Mouse (Mus musculus) heart, embryonic 10.5 days (tissue): ENCODE measurements around the gene Gm20518. TPM values are rescaled to one million over a fixed set of nuclear protein-coding genes. Genes with fewer than 3 reads are reported as not detected.

ENCODE experiments used
- DNase-seq: peaks from one replicate; pipeline ENCODE4 v3.0.0-alpha.2; 2017; ENCODE audit warnings: low spot score
- H3K27ac ChIP-seq: fragments of 300-500 bp; sonication (generic); 2 replicates; pipeline ENCODE4 v1.5.1; 2016; ENCODE audit warnings: mild to moderate bottlenecking
- H3K27me3 ChIP-seq: fragments of 300-500 bp; sonication (generic); 2 replicates; pipeline ENCODE4 v1.6.1; 2016; ENCODE audit warnings: mild to moderate bottlenecking; ENCODE audit not compliant: poor library complexity, insufficient read depth, severe bottlenecking
- H3K36me3 ChIP-seq: fragments of 300-500 bp; sonication (generic); 2 replicates; pipeline ENCODE4 v1.6.1; 2016; ENCODE audit warnings: mild to moderate bottlenecking, moderate library complexity
- H3K4me1 ChIP-seq: fragments of 300-500 bp; sonication (generic); 2 replicates; pipeline ENCODE4 v1.6.1; 2016; ENCODE audit warnings: mild to moderate bottlenecking
- H3K4me3 ChIP-seq: fragments of 300-500 bp; sonication (generic); 2 replicates; pipeline ENCODE4 v1.5.1; 2016; ENCODE audit warnings: mild to moderate bottlenecking, moderate library complexity
- H3K9me3 ChIP-seq: fragments of 300-500 bp; sonication (generic); 2 replicates; pipeline ENCODE4 v1.6.1; 2016; ENCODE audit warnings: mild to moderate bottlenecking, moderate library complexity
- WGBS: fragments of 180-500 bp; shearing (Covaris S2); methylation state at CpG from one replicate; pipeline ENCODE4 v1.1.7; 2016; 5-methylcytosine and 5-hydroxymethylcytosine counted together
- polyA plus RNA-seq: library from polyadenylated mRNA; unstranded; fragments of >200 nt; fragmentation: Nextera tagmentation; extraction: Ambion mirVana; gene quantifications from 2 replicates; pipeline ENCODE4 v1.2.1, GENCODE M21; 2016

The Gm20518 gene
- polyA plus RNA-seq, 1 experiment from 2014 or later, result 0.25 TPM

DNA sequence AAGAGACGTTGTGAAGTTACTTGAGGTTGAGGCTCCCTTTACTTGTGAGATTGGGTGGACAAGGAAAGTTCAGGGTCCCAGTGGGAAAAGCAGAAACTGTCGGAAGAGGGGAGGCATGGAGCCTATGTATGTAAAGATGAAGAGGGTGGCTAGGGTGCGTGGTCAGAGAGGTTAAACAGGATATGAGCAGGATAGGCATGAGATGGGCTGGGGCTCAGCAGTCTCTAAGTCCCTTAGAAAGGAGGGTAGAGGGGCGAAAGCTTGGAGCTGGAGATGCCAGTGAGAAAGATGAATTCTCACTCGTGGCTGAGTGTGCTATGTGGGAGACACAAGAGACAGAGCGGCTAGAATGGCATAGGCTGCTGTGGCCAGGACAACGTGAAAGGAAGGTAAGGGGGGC is 58.6 kb downstream of the Gm20518 start, which contains the start of gene B830017H08Rik:
Gene B830017H08Rik (plus strand): TSS at position 301 of the 400 bp plus-strand sequence.
- Histone ChIP-seq H3K27me3 (peaks cover 100% of the 10 kb centered on the region), H3K36me3 (no peaks in the 10 kb centered on the region), H3K4me3 (peak within 1 kb of the TSS; percentile 78), H3K9me3 (no peaks in the 10 kb centered on the region), H3K27ac (peak within 1 kb of the TSS; percentile 78), H3K4me1 (peaks cover 19% of the 10 kb centered on the region)
- 29% methylated on average over 7 of the region's 7 CpGs for WGBS
- DNase-seq, result no peak

DNA sequence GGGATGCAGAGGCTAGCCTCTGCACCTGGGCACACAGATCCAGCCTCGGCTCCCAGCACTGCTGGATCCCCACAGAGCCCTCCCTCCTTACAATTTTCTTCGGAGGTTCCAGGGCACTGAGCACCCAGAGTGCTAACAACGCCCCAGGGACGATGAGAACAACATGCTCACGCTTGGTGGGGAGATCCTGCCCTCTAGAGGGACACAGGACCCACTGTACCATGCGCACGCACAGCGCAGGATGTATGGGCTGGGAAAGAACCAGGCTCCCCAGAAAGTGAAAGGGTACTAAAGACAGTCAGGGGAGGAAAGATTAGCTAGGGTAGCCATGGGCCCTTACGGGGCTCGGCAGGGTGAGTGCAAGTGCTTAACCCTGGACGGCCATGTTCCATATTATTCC is 59.7 kb downstream of the Gm20518 start:
- Histone ChIP-seq H3K9me3 (no peaks in the 10 kb centered on the region), H3K4me1 (peaks cover 19% of the 10 kb centered on the region), H3K27ac (no peak overlapping the region), H3K36me3 (no peaks in the 10 kb centered on the region), H3K27me3 (peaks cover 100% of the 10 kb centered on the region), H3K4me3 (no peak overlapping the region)
- WGBS, result 18% methylated on average over 11 of the region's 11 CpGs
- DNase-seq, result no peak

DNA sequence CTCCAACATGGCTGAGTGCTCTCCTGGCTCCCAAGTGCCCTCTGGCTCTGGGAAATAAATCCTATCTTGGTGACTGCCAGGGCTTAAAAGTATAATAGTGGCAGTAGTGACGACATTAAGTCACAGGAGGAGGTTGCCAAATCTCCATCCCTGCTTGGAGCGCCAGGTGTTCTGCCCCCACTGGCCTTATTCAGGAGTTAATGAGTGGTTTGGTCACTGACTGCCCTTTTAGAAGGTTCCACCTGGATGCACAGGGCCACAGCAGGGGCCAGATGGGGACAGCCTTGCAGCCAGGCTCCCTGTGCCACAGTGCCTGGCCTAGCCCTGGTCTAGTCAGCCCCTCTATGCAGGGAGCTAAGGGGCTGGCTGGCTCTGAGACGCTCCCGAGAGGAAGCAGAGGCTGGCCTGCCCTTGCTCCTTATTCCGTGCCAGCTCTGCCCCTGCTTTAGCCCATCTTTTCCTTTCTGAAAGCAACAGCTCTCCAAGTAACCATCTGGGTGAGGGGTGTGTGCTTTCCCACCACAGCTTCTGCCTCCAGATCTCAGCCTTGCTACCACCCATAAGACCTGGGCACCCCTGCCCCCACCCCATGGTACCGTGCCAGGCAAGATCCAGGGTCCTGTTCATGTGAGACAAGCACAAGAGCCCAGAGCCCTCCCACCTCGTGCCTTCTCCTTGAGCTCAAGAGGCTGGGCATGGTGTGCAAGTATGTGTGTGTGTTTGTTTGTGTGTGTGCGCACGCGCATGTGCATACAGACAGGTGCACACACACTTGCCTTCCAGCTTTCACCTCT is 60.9 kb downstream of the Gm20518 start:
- WGBS, result 67% methylated on average over 10 of the region's 10 CpGs
- no peaks in the 10 kb centered on the region for H3K36me3 ChIP-seq
- no peak overlapping the region for H3K4me3 ChIP-seq
- H3K9me3 ChIP-seq, result no peaks in the 10 kb centered on the region
- no peak for DNase-seq
- H3K27me3 ChIP-seq, result peaks cover 93% of the 10 kb centered on the region
- peaks cover 19% of the 10 kb centered on the region for H3K4me1 ChIP-seq
- no peak overlapping the region for H3K27ac ChIP-seq

DNA sequence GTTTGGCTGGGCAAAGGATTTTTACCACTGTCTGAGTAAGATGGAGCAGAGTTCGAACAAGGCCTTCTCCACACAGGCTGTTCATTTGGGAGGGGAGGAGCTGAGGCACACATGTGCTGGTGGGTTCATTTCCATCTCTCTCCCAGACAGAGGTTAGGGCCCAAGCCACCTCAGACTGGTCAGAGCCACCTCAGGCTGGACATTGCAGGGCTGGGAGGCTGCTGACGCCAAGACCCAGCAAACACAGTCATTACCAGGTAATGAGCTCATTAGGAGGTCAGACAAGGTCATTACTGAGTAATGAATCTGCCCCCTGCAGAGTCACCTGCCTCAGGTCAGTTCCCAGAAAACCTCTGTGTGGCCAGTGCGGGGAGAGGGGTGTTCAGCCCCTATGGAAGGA is 62.6 kb downstream of the Gm20518 start:
- no peaks in the 10 kb centered on the region for H3K9me3 ChIP-seq
- H3K36me3 ChIP-seq, result no peaks in the 10 kb centered on the region
- no peak overlapping the region for H3K4me3 ChIP-seq
- peaks cover 11% of the 10 kb centered on the region for H3K4me1 ChIP-seq
- H3K27me3 ChIP-seq, result peaks cover 76% of the 10 kb centered on the region
- H3K27ac ChIP-seq, result no peak overlapping the region
- DNase-seq, result no peak
- 61% methylated on average over 3 of the region's 3 CpGs for WGBS

DNA sequence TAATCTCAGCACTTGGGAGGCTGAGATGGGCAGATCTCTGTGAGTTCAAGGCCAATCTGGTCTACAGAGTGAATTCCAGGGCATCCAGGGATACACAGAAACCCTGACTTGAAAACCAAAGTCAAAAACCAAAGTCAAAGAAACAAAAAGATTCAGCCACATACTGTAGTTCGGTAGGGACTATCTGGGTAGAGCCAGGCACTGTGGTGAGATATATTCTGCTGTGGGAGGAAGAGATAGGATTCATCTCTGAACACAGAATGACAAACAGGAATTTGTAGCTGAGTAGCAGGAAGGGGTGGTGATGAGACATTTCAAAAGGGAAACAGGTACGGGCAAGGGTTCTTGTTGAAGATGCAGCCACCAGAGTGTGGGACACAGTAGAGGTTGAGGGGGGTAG is 63.2 kb downstream of the Gm20518 start:
- Histone ChIP-seq H3K4me1 (peaks cover 5% of the 10 kb centered on the region), H3K4me3 (no peak overlapping the region), H3K9me3 (no peaks in the 10 kb centered on the region), H3K27me3 (peaks cover 73% of the 10 kb centered on the region), H3K36me3 (no peaks in the 10 kb centered on the region), H3K27ac (no peak overlapping the region)
- DNase-seq, result no peak
- 62% methylated on average over 2 of the region's 2 CpGs for WGBS

DNA sequence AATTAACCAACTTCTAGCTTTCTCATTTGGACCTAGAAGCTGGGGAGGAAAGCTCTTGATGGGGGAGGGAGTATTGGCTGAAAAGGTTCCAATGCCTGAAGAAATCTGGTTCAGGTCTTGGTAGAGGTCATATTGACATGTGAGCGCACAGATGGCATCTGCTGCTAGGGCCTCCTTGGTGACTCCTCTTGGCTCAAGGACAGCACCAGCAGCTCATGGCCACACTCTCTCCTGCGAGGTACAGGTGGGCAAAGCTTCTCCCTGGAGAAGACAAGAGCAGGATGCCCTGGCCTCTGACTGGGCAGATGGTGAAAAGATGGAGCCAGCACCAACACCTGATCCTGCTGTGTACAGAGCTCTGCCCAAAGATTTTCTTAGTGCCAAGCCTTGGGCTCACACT is 65.0 kb downstream of the Gm20518 start:
- no peak overlapping the region for H3K4me3 ChIP-seq
- no peak for DNase-seq
- no peaks in the 10 kb centered on the region for H3K4me1 ChIP-seq
- WGBS, result 77% methylated on average over 2 of the region's 2 CpGs
- H3K36me3 ChIP-seq, result no peaks in the 10 kb centered on the region
- no peaks in the 10 kb centered on the region for H3K9me3 ChIP-seq
- peaks cover 56% of the 10 kb centered on the region for H3K27me3 ChIP-seq
- no peak overlapping the region for H3K27ac ChIP-seq

DNA sequence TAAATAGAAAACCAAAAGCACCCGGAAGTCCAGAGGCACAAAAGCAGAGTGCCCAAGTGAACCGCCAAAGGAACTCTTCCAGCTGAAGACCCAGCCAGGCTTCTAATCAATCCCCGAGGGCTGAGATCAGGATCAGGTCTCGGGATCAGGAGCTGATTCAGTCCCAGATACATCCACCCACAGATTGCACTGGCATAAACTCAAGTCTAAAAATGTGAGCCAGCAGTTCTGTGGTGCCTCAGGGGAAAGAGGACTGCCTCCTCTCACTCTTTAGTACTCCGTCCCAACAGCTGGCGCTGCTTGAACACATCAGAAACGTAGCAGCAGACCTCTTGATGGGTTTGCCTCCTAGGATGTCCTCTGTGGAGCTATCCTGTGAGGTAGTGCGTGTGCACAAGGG is 74.9 kb downstream of the Gm20518 start:
- H3K27me3 ChIP-seq, result peaks cover 62% of the 10 kb centered on the region
- no peak overlapping the region for H3K4me3 ChIP-seq
- no peaks in the 10 kb centered on the region for H3K9me3 ChIP-seq
- no peak overlapping the region for H3K27ac ChIP-seq
- no peaks in the 10 kb centered on the region for H3K36me3 ChIP-seq
- H3K4me1 ChIP-seq, result peaks cover 21% of the 10 kb centered on the region
- WGBS, result 77% methylated on average over 8 of the region's 8 CpGs
- DNase-seq, result no peak

DNA sequence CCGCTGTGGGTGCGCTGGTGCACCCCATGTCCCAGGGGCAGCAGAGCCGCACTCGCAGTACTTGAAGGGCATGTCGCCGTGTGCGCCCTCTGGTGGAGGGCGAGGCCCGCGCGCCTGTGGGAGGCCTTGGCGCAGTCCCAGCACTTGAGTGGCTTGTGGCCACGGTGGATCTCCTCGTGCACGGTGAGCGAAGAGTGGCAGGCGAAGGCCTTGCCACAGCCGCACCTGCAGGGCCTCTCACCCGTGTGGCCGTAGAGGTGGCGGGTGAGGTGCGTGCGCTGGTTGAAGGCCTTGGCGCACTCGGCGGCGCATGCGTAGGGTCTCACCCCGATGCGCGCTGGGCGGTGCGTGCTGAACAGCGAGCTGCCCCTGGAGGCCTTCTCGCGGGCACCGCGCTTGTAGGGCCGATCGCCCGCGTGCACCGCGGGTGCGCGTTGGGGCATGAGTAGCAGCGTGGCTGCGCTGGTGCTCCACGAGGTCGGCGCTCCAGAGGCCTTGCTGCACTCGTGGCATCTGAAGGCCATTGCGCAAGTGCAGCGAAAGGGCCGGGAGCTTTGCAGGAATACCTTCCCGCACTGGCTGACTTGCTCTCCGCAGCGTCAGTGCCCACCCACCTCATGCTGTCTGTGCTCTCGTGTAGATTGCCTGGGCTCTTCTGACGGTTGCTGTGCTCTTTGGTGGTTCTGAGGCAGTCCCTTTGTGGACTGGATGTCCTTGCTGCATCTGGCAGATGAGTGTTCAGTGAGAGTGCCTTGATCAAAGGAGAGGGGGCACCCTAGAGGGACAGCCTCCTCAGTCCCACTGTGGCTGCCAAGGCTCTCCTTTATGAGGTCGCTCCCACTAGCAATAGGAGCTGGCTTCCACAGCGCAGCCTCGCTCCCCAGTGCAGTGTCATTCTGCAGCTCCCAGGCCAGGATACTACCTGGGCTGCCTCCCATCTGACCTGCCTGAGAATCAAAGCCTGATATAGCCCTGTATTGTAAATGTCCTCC is 75.8 kb downstream of the Gm20518 start:
- Histone ChIP-seq H3K9me3 (no peaks in the 10 kb centered on the region), H3K36me3 (no peaks in the 10 kb centered on the region), H3K4me3 (peak overlapping the region; percentile 65), H3K27ac (peak overlapping the region; percentile 84), H3K27me3 (peaks cover 56% of the 10 kb centered on the region), H3K4me1 (peaks cover 23% of the 10 kb centered on the region)
- peak; percentile 83 for DNase-seq
- WGBS, result 2% methylated on average over 63 of the region's 63 CpGs

DNA sequence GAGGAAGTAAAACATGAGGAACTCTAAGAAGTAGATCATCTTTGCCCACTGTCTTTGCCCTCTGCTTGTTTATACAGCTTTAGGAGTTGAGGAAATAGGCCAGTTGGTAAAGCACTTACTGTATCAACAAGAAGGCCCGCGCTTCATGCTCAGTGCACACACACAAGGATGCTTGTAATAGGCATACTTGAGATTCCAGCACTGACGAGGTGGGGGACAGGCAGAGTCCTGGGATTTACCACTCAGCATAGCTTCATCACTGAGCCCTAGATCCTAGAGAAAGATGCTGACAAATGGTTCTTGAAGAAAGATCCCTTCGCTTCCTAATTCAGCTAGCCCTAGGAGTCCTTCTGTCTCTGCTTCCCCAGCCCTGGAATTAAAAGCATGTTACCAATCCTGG is 78.3 kb downstream of the Gm20518 start:
- H3K9me3 ChIP-seq, result no peaks in the 10 kb centered on the region
- peaks cover 33% of the 10 kb centered on the region for H3K4me1 ChIP-seq
- 24% methylated on average over 4 of the region's 4 CpGs for WGBS
- no peak for DNase-seq
- H3K27ac ChIP-seq, result no peak overlapping the region
- no peaks in the 10 kb centered on the region for H3K36me3 ChIP-seq
- H3K27me3 ChIP-seq, result peaks cover 54% of the 10 kb centered on the region
- H3K4me3 ChIP-seq, result no peak overlapping the region

DNA sequence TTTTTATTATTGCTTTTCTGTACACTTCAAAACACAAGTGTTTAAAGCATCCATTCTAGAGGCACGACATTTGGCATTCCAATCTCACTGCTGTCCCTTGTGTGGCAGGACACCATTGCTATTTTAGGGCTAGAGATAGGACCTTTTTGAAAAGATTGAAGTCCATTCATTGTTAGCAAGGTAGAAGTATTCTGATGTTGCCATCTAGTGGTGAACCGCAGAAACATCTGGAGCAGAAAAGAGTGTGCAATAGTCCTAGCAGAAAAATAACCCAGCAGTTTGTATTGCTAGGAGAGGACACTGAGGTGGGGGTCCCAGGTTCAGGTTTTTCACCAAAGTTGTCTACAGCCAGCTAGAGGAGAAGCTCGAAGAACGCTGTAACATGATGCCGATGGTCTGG is 79.4 kb downstream of the Gm20518 start:
- Histone ChIP-seq H3K4me1 (peaks cover 43% of the 10 kb centered on the region), H3K9me3 (no peaks in the 10 kb centered on the region), H3K4me3 (no peak overlapping the region), H3K27ac (no peak overlapping the region), H3K36me3 (0 out of 2 replicates have a peak, but pooled peaks cover under 1% of the 10 kb centered on the region), H3K27me3 (peaks cover 53% of the 10 kb centered on the region)
- DNase-seq, result no peak
- WGBS, result 3% methylated on average over 5 of the region's 5 CpGs

DNA sequence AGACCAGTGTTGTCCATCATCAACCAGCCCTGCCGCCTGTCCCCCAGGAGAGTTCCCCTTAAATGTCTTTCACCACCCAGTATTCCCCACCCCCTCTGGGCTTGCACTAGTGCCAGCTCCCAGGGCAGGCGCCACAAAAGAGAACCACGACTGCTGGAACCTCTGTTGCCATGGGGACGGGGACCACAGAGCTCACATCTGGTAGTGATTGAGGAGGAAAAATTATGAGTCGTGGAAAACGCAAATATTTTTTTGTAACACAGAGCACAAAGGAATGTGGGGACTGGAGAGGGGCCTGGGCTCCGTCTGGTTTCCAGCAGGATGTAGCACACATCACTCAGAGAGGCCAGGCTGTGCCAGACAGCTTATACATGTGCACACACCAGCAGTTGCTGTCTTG is 81.8 kb downstream of the Gm20518 start:
- H3K4me1 ChIP-seq, result peaks cover 50% of the 10 kb centered on the region
- 20% methylated on average over 7 of the region's 7 CpGs for WGBS
- H3K4me3 ChIP-seq, result no peak overlapping the region
- no peak for DNase-seq
- H3K9me3 ChIP-seq, result no peaks in the 10 kb centered on the region
- H3K36me3 ChIP-seq, result 0 out of 2 replicates have a peak, but pooled peaks cover 12% of the 10 kb centered on the region
- peaks cover 57% of the 10 kb centered on the region for H3K27me3 ChIP-seq
- peak overlapping the region; percentile 30; the same call in 1 of the 2 replicates for H3K27ac ChIP-seq

DNA sequence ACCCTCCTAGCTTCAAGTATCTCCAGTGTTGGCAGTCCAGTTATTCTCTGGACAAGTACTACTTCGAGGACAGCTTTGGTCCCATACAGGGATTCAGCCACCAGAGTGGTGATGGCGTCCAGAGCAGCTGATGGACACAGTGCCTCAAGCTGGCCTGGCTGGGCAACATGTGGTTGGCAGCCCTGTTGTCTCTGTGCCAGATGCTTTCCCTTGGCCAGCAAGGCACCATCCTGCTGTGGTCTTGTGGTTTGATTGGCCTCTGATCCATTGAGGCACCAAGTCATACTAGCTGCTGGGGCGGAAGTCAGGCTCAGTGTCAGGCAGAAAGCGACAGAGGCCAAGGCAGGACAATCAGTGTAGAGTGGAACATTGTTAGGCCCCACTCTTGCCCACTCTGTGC is 82.3 kb downstream of the Gm20518 start:
- DNase-seq, result no peak
- H3K9me3 ChIP-seq, result no peaks in the 10 kb centered on the region

More for the DNA sequence above, 82.3 kb downstream of the Gm20518 start:
- Histone ChIP-seq H3K4me1 (peaks cover 56% of the 10 kb centered on the region), H3K4me3 (no peak overlapping the region), H3K27ac (no peak overlapping the region), H3K27me3 (peaks cover 57% of the 10 kb centered on the region), H3K36me3 (0 out of 2 replicates have a peak, but pooled peaks cover 12% of the 10 kb centered on the region)
- 72% methylated on average over 4 of the region's 4 CpGs for WGBS
